Mouse (Mus musculus): ENCODE results near the gene Serpine2. TPM values are rescaled to one million over a fixed set of nuclear protein-coding genes. Genes with fewer than 3 reads are reported as not detected.

The Serpine2 gene
- polyA plus RNA-seq, 1 experiment from 2014 or later = 328 TPM

- no peaks in the 10 kb centered on the region for H3K27me3 ChIP-seq (ENCODE audit: control insufficient read depth, insufficient read depth, low read length)
- 0 out of 2 replicates have a peak, but pooled peaks cover 3% of the 10 kb centered on the region for H3K4me1 ChIP-seq (replicated peaks; ENCODE audit: control insufficient read depth, insufficient read depth, low read length)
- 69% methylated on average over 13 of the region's 13 CpGs for WGBS
- H3K4me2 ChIP-seq (replicated peaks) = no peak overlapping the region
- ATAC-seq (ENCODE audit: low FRiP score) = no peak
- no peaks in the 10 kb centered on the region for H3K9me3 ChIP-seq (ENCODE audit: control insufficient read depth, low read length)
- H3K9ac ChIP-seq = no peak overlapping the region
- no peak for DNase-seq (ENCODE audit: low spot score)
- no peak overlapping the region for H3K27ac ChIP-seq
- H3K36me3 ChIP-seq (replicated peaks; ENCODE audit: control insufficient read depth, insufficient read depth) = no peaks in the 10 kb centered on the region
- H3K4me3 ChIP-seq (replicated peaks; ENCODE audit: low read length) = no peak overlapping the region
These were observed 38.0 kb downstream of the Serpine2 start for GRCm38 (mm10) chr1:79822806-79823525.

- H3K4me1 ChIP-seq (replicated peaks; ENCODE audit: control insufficient read depth, insufficient read depth, low read length) = no peaks in the 10 kb centered on the region
- no peak overlapping the region for H3K4me2 ChIP-seq (replicated peaks)
- DNase-seq (ENCODE audit: low spot score) (no peak), ATAC-seq (ENCODE audit: low FRiP score) (no peak)
- no peak overlapping the region for H3K4me3 ChIP-seq (replicated peaks; ENCODE audit: low read length)
- no peaks in the 10 kb centered on the region for H3K27me3 ChIP-seq (ENCODE audit: control insufficient read depth, insufficient read depth, low read length)
- H3K9ac ChIP-seq = no peak overlapping the region
- H3K27ac ChIP-seq = no peak overlapping the region
- H3K9me3 ChIP-seq (ENCODE audit: control insufficient read depth, low read length) = no peaks in the 10 kb centered on the region
- 0 out of 2 replicates have a peak, but pooled peaks cover 3% of the 10 kb centered on the region for H3K36me3 ChIP-seq (replicated peaks; ENCODE audit: control insufficient read depth, insufficient read depth)
- WGBS = 93% methylated on average over 11 of the region's 11 CpGs
These were observed 41.6 kb downstream of the Serpine2 start for GRCm38 (mm10) chr1:79819296-79819879.

GRCm38 (mm10) chr1:79815446-79815845 lies 45.5 kb downstream of the Serpine2 start:
- WGBS = 96% methylated on average over 3 of the region's 3 CpGs
- DNase-seq (ENCODE audit: low spot score) = no peak

GRCm38 (mm10) chr1:79809447-79809846 lies 51.5 kb downstream of the Serpine2 start:
- Histone ChIP-seq H3K4me3 (replicated peaks; ENCODE audit: low read length) (no peak overlapping the region), H3K4me1 (replicated peaks; ENCODE audit: control insufficient read depth, insufficient read depth, low read length) (no peaks in the 10 kb centered on the region), H3K27me3 (ENCODE audit: control insufficient read depth, insufficient read depth, low read length) (no peaks in the 10 kb centered on the region), H3K36me3 (replicated peaks; ENCODE audit: control insufficient read depth, insufficient read depth) (0 out of 2 replicates have a peak, but pooled peaks cover 3% of the 10 kb centered on the region), H3K9ac (no peak overlapping the region), H3K4me2 (replicated peaks) (no peak overlapping the region), H3K27ac (no peak overlapping the region), H3K9me3 (ENCODE audit: control insufficient read depth, low read length) (no peaks in the 10 kb centered on the region)
- ATAC-seq (ENCODE audit: low FRiP score) (no peak), DNase-seq (ENCODE audit: low spot score) (no peak)
- WGBS = 82% methylated on average over 3 of the region's 3 CpGs

More at GRCm38 (mm10) chr1:79815446-79815845, 45.5 kb downstream of the Serpine2 start:
- 0 out of 2 replicates have a peak, but pooled peaks cover 6% of the 10 kb centered on the region for H3K36me3 ChIP-seq (replicated peaks; ENCODE audit: control insufficient read depth, insufficient read depth)
- H3K4me2 ChIP-seq (replicated peaks) = no peak overlapping the region
- no peaks in the 10 kb centered on the region for H3K4me1 ChIP-seq (replicated peaks; ENCODE audit: control insufficient read depth, insufficient read depth, low read length)
- H3K27ac ChIP-seq = no peak overlapping the region
- H3K27me3 ChIP-seq (ENCODE audit: control insufficient read depth, insufficient read depth, low read length) = no peaks in the 10 kb centered on the region
- no peaks in the 10 kb centered on the region for H3K9me3 ChIP-seq (ENCODE audit: control insufficient read depth, low read length)
- no peak overlapping the region for H3K4me3 ChIP-seq (replicated peaks; ENCODE audit: low read length)
- no peak overlapping the region for H3K9ac ChIP-seq
- no peak for ATAC-seq (ENCODE audit: low FRiP score)

- DNase-seq (ENCODE audit: low spot score) = no peak
- H3K4me3 ChIP-seq (replicated peaks; ENCODE audit: low read length) = no peak overlapping the region
- no peaks in the 10 kb centered on the region for H3K27me3 ChIP-seq (ENCODE audit: control insufficient read depth, insufficient read depth, low read length)
- no peak for ATAC-seq (ENCODE audit: low FRiP score)
- H3K27ac ChIP-seq = no peak overlapping the region
- peaks cover 3% of the 10 kb centered on the region; the same call in 1 of the 2 replicates for H3K36me3 ChIP-seq (replicated peaks; ENCODE audit: control insufficient read depth, insufficient read depth)
- H3K4me2 ChIP-seq (replicated peaks) = no peak overlapping the region
- H3K9ac ChIP-seq = no peak overlapping the region
- H3K9me3 ChIP-seq (ENCODE audit: control insufficient read depth, low read length) = no peaks in the 10 kb centered on the region
- H3K4me1 ChIP-seq (replicated peaks; ENCODE audit: control insufficient read depth, insufficient read depth, low read length) = no peaks in the 10 kb centered on the region
- 79% methylated on average over 5 of the region's 5 CpGs for WGBS
These were observed 54.1 kb downstream of the Serpine2 start for GRCm38 (mm10) chr1:79806865-79807264.

- DNase-seq (ENCODE audit: low spot score) (no peak), ATAC-seq (ENCODE audit: low FRiP score) (no peak)
- H3K4me1 ChIP-seq (replicated peaks; ENCODE audit: control insufficient read depth, insufficient read depth, low read length) = no peaks in the 10 kb centered on the region
- H3K4me3 ChIP-seq (replicated peaks; ENCODE audit: low read length) = no peak overlapping the region
- 82% methylated on average over 7 of the region's 7 CpGs for WGBS
- no peaks in the 10 kb centered on the region; the same call in 1 of the 2 replicates for H3K36me3 ChIP-seq (replicated peaks; ENCODE audit: control insufficient read depth, insufficient read depth)
- H3K9me3 ChIP-seq (ENCODE audit: control insufficient read depth, low read length) = no peaks in the 10 kb centered on the region
- H3K4me2 ChIP-seq (replicated peaks) = no peak overlapping the region
- H3K27me3 ChIP-seq (ENCODE audit: control insufficient read depth, insufficient read depth, low read length) = no peaks in the 10 kb centered on the region
- no peak overlapping the region for H3K27ac ChIP-seq
- H3K9ac ChIP-seq = no peak overlapping the region
These were observed 57.4 kb downstream of the Serpine2 start for GRCm38 (mm10) chr1:79803614-79804013.

GRCm38 (mm10) chr1:79802858-79803427 lies 58.0 kb downstream of the Serpine2 start:
- Histone ChIP-seq H3K27ac (no peak overlapping the region), H3K9me3 (ENCODE audit: control insufficient read depth, low read length) (no peaks in the 10 kb centered on the region), H3K4me3 (replicated peaks; ENCODE audit: low read length) (no peak overlapping the region), H3K4me2 (replicated peaks) (no peak overlapping the region), H3K27me3 (ENCODE audit: control insufficient read depth, insufficient read depth, low read length) (no peaks in the 10 kb centered on the region), H3K9ac (no peak overlapping the region), H3K4me1 (replicated peaks; ENCODE audit: control insufficient read depth, insufficient read depth, low read length) (no peaks in the 10 kb centered on the region), H3K36me3 (replicated peaks; ENCODE audit: control insufficient read depth, insufficient read depth) (no peaks in the 10 kb centered on the region; the same call in 1 of the 2 replicates)
- ATAC-seq (ENCODE audit: low FRiP score) (peak; percentile 70), DNase-seq (ENCODE audit: low spot score) (no peak)
- 59% methylated on average over 11 of the region's 11 CpGs for WGBS

GRCm38 (mm10) chr1:79797084-79797483 lies 63.9 kb downstream of the Serpine2 start:
- H3K27me3 ChIP-seq (ENCODE audit: control insufficient read depth, insufficient read depth, low read length) = no peaks in the 10 kb centered on the region
- H3K4me1 ChIP-seq (replicated peaks; ENCODE audit: control insufficient read depth, insufficient read depth, low read length) = no peaks in the 10 kb centered on the region
- H3K36me3 ChIP-seq (replicated peaks; ENCODE audit: control insufficient read depth, insufficient read depth) = 0 out of 2 replicates have a peak, but pooled peaks cover 3% of the 10 kb centered on the region
- H3K4me3 ChIP-seq (replicated peaks; ENCODE audit: low read length) = no peak overlapping the region
- no peak overlapping the region for H3K4me2 ChIP-seq (replicated peaks)
- no peak overlapping the region for H3K9ac ChIP-seq
- no peak for DNase-seq (ENCODE audit: low spot score)
- ATAC-seq (ENCODE audit: low FRiP score) = no peak
- 79% methylated on average over 3 of the region's 3 CpGs for WGBS
- no peak overlapping the region for H3K27ac ChIP-seq
- no peaks in the 10 kb centered on the region for H3K9me3 ChIP-seq (ENCODE audit: control insufficient read depth, low read length)

GRCm38 (mm10) chr1:79786267-79786927 lies 74.6 kb downstream of the Serpine2 start:
- no peak overlapping the region for H3K9ac ChIP-seq
- WGBS = 70% methylated on average over 7 of the region's 7 CpGs

More at GRCm38 (mm10) chr1:79786267-79786927, 74.6 kb downstream of the Serpine2 start:
- no peaks in the 10 kb centered on the region for H3K4me1 ChIP-seq (replicated peaks; ENCODE audit: control insufficient read depth, insufficient read depth, low read length)
- no peak overlapping the region for H3K4me3 ChIP-seq (replicated peaks; ENCODE audit: low read length)
- ATAC-seq (ENCODE audit: low FRiP score) = peak; percentile 91
- no peaks in the 10 kb centered on the region for H3K9me3 ChIP-seq (ENCODE audit: control insufficient read depth, low read length)
- no peaks in the 10 kb centered on the region for H3K27me3 ChIP-seq (ENCODE audit: control insufficient read depth, insufficient read depth, low read length)
- no peak overlapping the region for H3K27ac ChIP-seq
- H3K4me2 ChIP-seq (replicated peaks) = no peak overlapping the region
- peak; percentile 76 for DNase-seq (ENCODE audit: low spot score)
- H3K36me3 ChIP-seq (replicated peaks; ENCODE audit: control insufficient read depth, insufficient read depth) = peaks cover 19% of the 10 kb centered on the region
